Mouse (Mus musculus) heart, embryonic 13.5 days (tissue): ENCODE measurements around the gene Bach2. TPM values are rescaled to one million over a fixed set of nuclear protein-coding genes. Genes with fewer than 3 reads are reported as not detected.

Source experiments
- ATAC-seq: fragments of 200-750 bp; cut with Nextera tagmentation; 2 replicates; pipeline ENCODE4 v1.8.0; 2017; ENCODE audit warnings: moderate TSS enrichment; ENCODE audit not compliant: insufficient number of reproducible peaks, low FRiP score, low TSS enrichment; ENCODE audit errors: extremely low read depth
- H3K27ac ChIP-seq: fragments of 300-500 bp; sonication (generic); replicated peaks from 2 replicates; pipeline ENCODE4 v1.5.1; 2015; ENCODE audit warnings: moderate library complexity, mild to moderate bottlenecking, inconsistent platforms
- H3K27me3 ChIP-seq: fragments of 300-500 bp; sonication (generic); replicated peaks from 2 replicates; pipeline ENCODE4 v1.6.1; 2015; ENCODE audit warnings: mild to moderate bottlenecking, inconsistent platforms
- H3K36me3 ChIP-seq: fragments of 300-500 bp; sonication (generic); 2 replicates; pipeline ENCODE4 v1.6.1; 2015; ENCODE audit warnings: mild to moderate bottlenecking, inconsistent platforms
- H3K4me1 ChIP-seq: fragments of 300-500 bp; sonication (generic); 2 replicates; pipeline ENCODE4 v1.6.1; 2015; ENCODE audit warnings: inconsistent platforms
- H3K4me2 ChIP-seq: fragments of 300-500 bp; sonication (generic); 2 replicates; pipeline ENCODE4 v1.6.1; 2015; ENCODE audit warnings: inconsistent platforms, mild to moderate bottlenecking, moderate library complexity
- H3K4me3 ChIP-seq: fragments of 300-500 bp; sonication (generic); 2 replicates; pipeline ENCODE4 v1.5.1; 2015; ENCODE audit warnings: moderate library complexity, mild to moderate bottlenecking, inconsistent platforms
- H3K9ac ChIP-seq: fragments of 300-500 bp; sonication (generic); 2 replicates; pipeline ENCODE4 v1.6.1; 2015; ENCODE audit warnings: inconsistent platforms, mild to moderate bottlenecking, moderate library complexity
- H3K9me3 ChIP-seq: fragments of 300-500 bp; sonication (generic); 2 replicates; pipeline ENCODE4 v1.6.1; 2016; ENCODE audit warnings: inconsistent platforms
- WGBS: fragments of 180-500 bp; shearing (Covaris S2); methylation state at CpG from one replicate; pipeline ENCODE4 v1.1.7; 2015; ENCODE audit warnings: mixed read lengths; 5-methylcytosine and 5-hydroxymethylcytosine counted together
- polyA plus RNA-seq: library from polyadenylated mRNA; unstranded; fragments of >200 nt; fragmentation: Nextera tagmentation; extraction: Ambion mirVana; gene quantifications from 2 replicates; pipeline ENCODE4 v1.2.1, GENCODE M21; 2015

The Bach2 gene
- polyA plus RNA-seq, 1 experiment from 2014 or later: 7.0 TPM

- Histone ChIP-seq H3K27me3 (no peaks in the 10 kb centered on the region), H3K27ac (no peak overlapping the region), H3K4me1 (peaks cover 35% of the 10 kb centered on the region), H3K4me2 (no peak overlapping the region), H3K9ac (0 out of 2 replicates have a peak overlapping the region, but pooled peaks have one; percentile 6), H3K36me3 (no peaks in the 10 kb centered on the region), H3K4me3 (no peak overlapping the region), H3K9me3 (no peaks in the 10 kb centered on the region)
- 69% methylated on average over 16 of the region's 16 CpGs for WGBS
- ATAC-seq: no peak
Measured at GRCm38 (mm10) chr4:32381666-32382381, 143.2 kb downstream of the Bach2 start.

- Histone ChIP-seq H3K27ac (no peak overlapping the region), H3K9me3 (no peaks in the 10 kb centered on the region), H3K9ac (no peak overlapping the region), H3K27me3 (no peaks in the 10 kb centered on the region), H3K4me2 (no peak overlapping the region), H3K4me3 (no peak overlapping the region), H3K4me1 (peaks cover 55% of the 10 kb centered on the region), H3K36me3 (no peaks in the 10 kb centered on the region)
- no peak for ATAC-seq
- 77% methylated on average over 2 of the region's 2 CpGs for WGBS
Measured at GRCm38 (mm10) chr4:32385121-32385520, 146.5 kb downstream of the Bach2 start.

- Histone ChIP-seq H3K27me3 (no peaks in the 10 kb centered on the region), H3K4me1 (peaks cover 55% of the 10 kb centered on the region), H3K4me3 (no peak overlapping the region), H3K4me2 (no peak overlapping the region), H3K9me3 (no peaks in the 10 kb centered on the region), H3K9ac (no peak overlapping the region), H3K36me3 (0 out of 2 replicates have a peak, but pooled peaks cover 2% of the 10 kb centered on the region), H3K27ac (no peak overlapping the region)
- 82% methylated on average over 14 of the region's 14 CpGs for WGBS
- no peak for ATAC-seq
Measured at GRCm38 (mm10) chr4:32385623-32386022, 147.0 kb downstream of the Bach2 start.

- Histone ChIP-seq H3K4me3 (no peak overlapping the region), H3K9me3 (no peaks in the 10 kb centered on the region), H3K4me1 (peaks cover 58% of the 10 kb centered on the region), H3K27me3 (no peaks in the 10 kb centered on the region), H3K27ac (peak overlapping the region; percentile 74), H3K36me3 (0 out of 2 replicates have a peak, but pooled peaks cover 5% of the 10 kb centered on the region), H3K4me2 (no peak overlapping the region), H3K9ac (no peak overlapping the region)
- WGBS: 54% methylated on average over 10 of the region's 10 CpGs
- ATAC-seq: no peak
Measured at GRCm38 (mm10) chr4:32386346-32386745, 147.7 kb downstream of the Bach2 start.

GRCm38 (mm10) chr4:32386931-32387330, 148.3 kb downstream of the Bach2 start:
- WGBS: 72% methylated on average over 8 of the region's 8 CpGs
- H3K9ac ChIP-seq: peak overlapping the region; percentile 34; the same call in 1 of the 2 replicates
- peaks cover 54% of the 10 kb centered on the region for H3K4me1 ChIP-seq
- ATAC-seq: no peak
- no peaks in the 10 kb centered on the region for H3K27me3 ChIP-seq
- no peak overlapping the region for H3K4me2 ChIP-seq
- H3K9me3 ChIP-seq: no peaks in the 10 kb centered on the region
- H3K36me3 ChIP-seq: 0 out of 2 replicates have a peak, but pooled peaks cover 5% of the 10 kb centered on the region
- H3K27ac ChIP-seq: peak overlapping the region; percentile 74
- H3K4me3 ChIP-seq: no peak overlapping the region

GRCm38 (mm10) chr4:32387479-32388240, 149.1 kb downstream of the Bach2 start:
- Histone ChIP-seq H3K9ac (peak overlapping the region; percentile 34; the same call in 1 of the 2 replicates), H3K9me3 (no peaks in the 10 kb centered on the region), H3K4me1 (peaks cover 49% of the 10 kb centered on the region), H3K4me3 (no peak overlapping the region), H3K36me3 (0 out of 2 replicates have a peak, but pooled peaks cover 5% of the 10 kb centered on the region), H3K27ac (peak overlapping the region; percentile 74), H3K27me3 (no peaks in the 10 kb centered on the region), H3K4me2 (peak overlapping the region; percentile 32)
- ATAC-seq: peak; percentile 37; the same call in 1 of the 2 replicates
- WGBS: 21% methylated on average over 11 of the region's 11 CpGs

- no peak overlapping the region for H3K4me3 ChIP-seq
- H3K9ac ChIP-seq: no peak overlapping the region
- no peaks in the 10 kb centered on the region for H3K9me3 ChIP-seq
- ATAC-seq: no peak
- WGBS: 65% methylated on average over 9 of the region's 9 CpGs
- 0 out of 2 replicates have a peak, but pooled peaks cover 5% of the 10 kb centered on the region for H3K36me3 ChIP-seq
- peaks cover 49% of the 10 kb centered on the region for H3K4me1 ChIP-seq
- H3K27ac ChIP-seq: peak overlapping the region; percentile 74
- H3K27me3 ChIP-seq: no peaks in the 10 kb centered on the region
- H3K4me2 ChIP-seq: no peak overlapping the region
Measured at GRCm38 (mm10) chr4:32388564-32388963, 150.0 kb downstream of the Bach2 start.

- Histone ChIP-seq H3K9me3 (no peaks in the 10 kb centered on the region), H3K9ac (0 out of 2 replicates have a peak overlapping the region, but pooled peaks have one; percentile 34), H3K27me3 (no peaks in the 10 kb centered on the region), H3K4me3 (no peak overlapping the region), H3K4me1 (peaks cover 55% of the 10 kb centered on the region), H3K36me3 (0 out of 2 replicates have a peak, but pooled peaks cover 5% of the 10 kb centered on the region), H3K4me2 (no peak overlapping the region), H3K27ac (peak overlapping the region; percentile 74; the same call in 1 of the 2 replicates)
- ATAC-seq: no peak
- 55% methylated on average over 14 of the region's 14 CpGs for WGBS
Measured at GRCm38 (mm10) chr4:32389107-32389800, 150.7 kb downstream of the Bach2 start.

GRCm38 (mm10) chr4:32391260-32391659, 152.7 kb downstream of the Bach2 start:
- no peak for ATAC-seq
- H3K4me2 ChIP-seq: no peak overlapping the region
- no peak overlapping the region for H3K27ac ChIP-seq
- 67% methylated on average over 8 of the region's 8 CpGs for WGBS
- 0 out of 2 replicates have a peak, but pooled peaks cover 5% of the 10 kb centered on the region for H3K36me3 ChIP-seq
- H3K9ac ChIP-seq: no peak overlapping the region
- H3K4me1 ChIP-seq: peaks cover 54% of the 10 kb centered on the region
- H3K4me3 ChIP-seq: no peak overlapping the region
- H3K27me3 ChIP-seq: no peaks in the 10 kb centered on the region
- H3K9me3 ChIP-seq: no peaks in the 10 kb centered on the region

- WGBS: 78% methylated on average over 3 of the region's 3 CpGs
- H3K36me3 ChIP-seq: 0 out of 2 replicates have a peak, but pooled peaks cover 5% of the 10 kb centered on the region
- H3K4me3 ChIP-seq: no peak overlapping the region
- peaks cover 39% of the 10 kb centered on the region for H3K4me1 ChIP-seq
- no peak overlapping the region for H3K4me2 ChIP-seq
- H3K9me3 ChIP-seq: no peaks in the 10 kb centered on the region
- no peak for ATAC-seq
- no peaks in the 10 kb centered on the region for H3K27me3 ChIP-seq
- no peak overlapping the region for H3K27ac ChIP-seq
- H3K9ac ChIP-seq: no peak overlapping the region
Measured at GRCm38 (mm10) chr4:32393226-32393625, 154.6 kb downstream of the Bach2 start.

GRCm38 (mm10) chr4:32393951-32394350, 155.3 kb downstream of the Bach2 start:
- 56% methylated on average over 1 of the region's 1 CpGs for WGBS
- Histone ChIP-seq H3K27ac (no peak overlapping the region), H3K36me3 (0 out of 2 replicates have a peak, but pooled peaks cover 5% of the 10 kb centered on the region), H3K4me2 (no peak overlapping the region), H3K9ac (no peak overlapping the region), H3K4me1 (peaks cover 31% of the 10 kb centered on the region), H3K27me3 (no peaks in the 10 kb centered on the region), H3K4me3 (no peak overlapping the region), H3K9me3 (no peaks in the 10 kb centered on the region)
- no peak for ATAC-seq
